Mouse (Mus musculus) stomach, embryonic 15.5 days (tissue): ENCODE measurements around the gene Gm20388. TPM values are rescaled to one million over a fixed set of nuclear protein-coding genes. Genes with fewer than 3 reads are reported as not detected.
A peak's percentile ranks its signal among the peaks of the same experiment; 100 is the strongest.
"Not testable (repeated sequence)": the region's sequence is repeated elsewhere in the genome, so short reads cannot be mapped to it uniquely, and the experiment has no call there.

Experiments used
- ATAC-seq: fragments of 200-750 bp; cut with Nextera tagmentation; 2 replicates; pipeline ENCODE4 v1.8.0; 2017; ENCODE audit warnings: low read depth, moderate number of reproducible peaks, moderate TSS enrichment; ENCODE audit not compliant: insufficient read depth, low FRiP score
- H3K27ac ChIP-seq: fragments of 300-500 bp; sonication (generic); 2 replicates; pipeline ENCODE4 v1.5.1; 2015; ENCODE audit warnings: mild to moderate bottlenecking, inconsistent platforms
- H3K27me3 ChIP-seq: fragments of 300-500 bp; sonication (generic); replicated peaks from 2 replicates; pipeline ENCODE4 v1.6.1; 2015; ENCODE audit warnings: inconsistent platforms
- H3K36me3 ChIP-seq: fragments of 300-500 bp; sonication (generic); 2 replicates; pipeline ENCODE4 v1.6.1; 2015; ENCODE audit warnings: inconsistent platforms
- H3K4me1 ChIP-seq: fragments of 300-500 bp; sonication (generic); 2 replicates; pipeline ENCODE4 v1.6.1; 2015; ENCODE audit warnings: inconsistent platforms
- H3K4me2 ChIP-seq: fragments of 300-500 bp; sonication (generic); 2 replicates; pipeline ENCODE4 v1.6.1; 2015; ENCODE audit warnings: mild to moderate bottlenecking, inconsistent platforms
- H3K4me3 ChIP-seq: fragments of 300-500 bp; sonication (generic); replicated peaks from 2 replicates; pipeline ENCODE4 v1.5.1; 2015; ENCODE audit warnings: inconsistent platforms
- H3K9ac ChIP-seq: fragments of 300-500 bp; sonication (generic); 2 replicates; pipeline ENCODE4 v1.6.1; 2015; ENCODE audit warnings: inconsistent platforms
- H3K9me3 ChIP-seq: fragments of 300-500 bp; sonication (generic); 2 replicates; pipeline ENCODE4 v1.6.1; 2016; ENCODE audit warnings: inconsistent platforms
- WGBS: fragments of 180-500 bp; shearing (Covaris S2); methylation state at CpG from one replicate; pipeline ENCODE4 v1.1.7; 2015; 5-methylcytosine and 5-hydroxymethylcytosine counted together
- polyA plus RNA-seq: library from polyadenylated mRNA; unstranded; fragments of >200 nt; fragmentation: Nextera tagmentation; extraction: Ambion mirVana; gene quantifications from 2 replicates; pipeline ENCODE4 v1.2.1, GENCODE M21; 2015

Gene Gm20388
- polyA plus RNA-seq, 1 experiment from 2014 or later = not detected

DNA sequence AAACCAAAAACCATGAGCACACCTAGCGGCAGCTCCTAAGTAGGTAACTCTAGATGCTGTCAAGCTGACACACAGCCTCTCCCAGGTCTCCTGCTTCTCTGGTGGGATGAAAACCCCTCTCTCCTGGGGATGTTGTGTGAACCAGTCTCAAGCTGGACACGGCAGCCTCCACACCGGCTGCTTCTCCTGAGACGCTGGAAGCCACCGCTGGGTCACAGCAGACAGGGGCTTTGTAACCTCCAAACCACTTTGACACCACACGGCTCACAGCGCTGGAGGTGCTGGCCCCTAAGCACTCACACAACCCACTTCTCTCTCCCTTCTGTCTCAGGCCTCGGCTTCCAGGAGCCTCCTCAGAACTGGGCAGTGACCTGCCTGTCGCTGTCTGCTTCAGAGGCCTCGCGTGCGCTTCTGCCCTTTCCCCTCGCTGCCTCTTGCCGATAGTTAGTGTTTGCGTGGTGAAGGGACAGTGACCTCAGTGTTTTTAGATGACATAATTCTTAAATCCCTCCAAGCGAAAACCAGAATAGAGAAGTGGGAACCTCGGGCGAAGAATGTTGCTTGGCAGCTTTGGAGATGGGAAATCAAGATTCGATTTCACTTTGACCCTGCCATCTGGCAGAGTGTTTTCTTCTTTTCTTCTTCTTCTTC lies 809.1 kb downstream of the Gm20388 start:
- H3K4me2 ChIP-seq = no peak overlapping the region
- no peaks in the 10 kb centered on the region for H3K9me3 ChIP-seq
- H3K27ac ChIP-seq = no peak overlapping the region
- 57% methylated on average over 19 of the region's 19 CpGs for WGBS
- no peak overlapping the region for H3K9ac ChIP-seq
- no peak overlapping the region for H3K4me3 ChIP-seq
- H3K4me1 ChIP-seq = no peaks in the 10 kb centered on the region; the same call in 1 of the 2 replicates
- no peaks in the 10 kb centered on the region for H3K27me3 ChIP-seq
- no peak for ATAC-seq
- no peaks in the 10 kb centered on the region for H3K36me3 ChIP-seq

DNA sequence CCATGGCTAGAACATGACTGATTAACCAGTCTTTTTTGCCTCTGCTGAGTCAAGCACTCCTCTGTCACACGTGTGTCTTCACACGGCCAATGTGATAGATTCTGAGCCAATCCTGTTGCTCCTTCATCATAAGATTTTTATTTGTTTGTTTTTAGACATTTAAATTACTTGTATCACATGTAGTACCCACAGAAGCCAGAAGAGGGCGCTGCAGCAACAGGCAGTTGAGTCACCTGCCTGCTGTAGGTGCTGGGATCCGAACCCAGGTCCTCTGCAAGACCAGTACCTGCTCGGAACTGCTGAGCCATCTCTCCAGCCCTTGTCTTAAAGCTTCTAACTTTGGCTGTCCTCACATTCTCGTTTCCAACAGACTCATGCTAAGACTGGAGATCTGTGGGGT lies 812.4 kb downstream of the Gm20388 start:
- no peak for ATAC-seq
- no peak overlapping the region for H3K4me3 ChIP-seq
- H3K27me3 ChIP-seq = no peaks in the 10 kb centered on the region
- no peaks in the 10 kb centered on the region for H3K9me3 ChIP-seq
- no peak overlapping the region for H3K9ac ChIP-seq
- peaks cover 4% of the 10 kb centered on the region; the same call in 1 of the 2 replicates for H3K4me1 ChIP-seq
- no peak overlapping the region for H3K4me2 ChIP-seq
- no peaks in the 10 kb centered on the region for H3K36me3 ChIP-seq
- WGBS = 68% methylated on average over 6 of the region's 6 CpGs
- no peak overlapping the region for H3K27ac ChIP-seq

GRCm38 (mm10) chr8:120724096-120724495 lies 813.5 kb downstream of the Gm20388 start:
- not testable (repeated sequence) for H3K4me2 ChIP-seq, H3K4me1 ChIP-seq, H3K36me3 ChIP-seq, H3K27me3 ChIP-seq, H3K4me3 ChIP-seq, ATAC-seq, H3K27ac ChIP-seq, H3K9me3 ChIP-seq, H3K9ac ChIP-seq
- WGBS = 85% methylated on average over 4 of the region's 4 CpGs

GRCm38 (mm10) chr8:120724816-120725575 lies 814.4 kb downstream of the Gm20388 start:
- Histone ChIP-seq H3K36me3 (no peaks in the 10 kb centered on the region), H3K4me1 (0 out of 2 replicates have a peak, but pooled peaks cover 4% of the 10 kb centered on the region), H3K4me3 (no peak overlapping the region), H3K27me3 (no peaks in the 10 kb centered on the region), H3K9ac (no peak overlapping the region), H3K4me2 (no peak overlapping the region), H3K9me3 (no peaks in the 10 kb centered on the region), H3K27ac (no peak overlapping the region)
- 55% methylated on average over 17 of the region's 17 CpGs for WGBS
- ATAC-seq = no peak

DNA sequence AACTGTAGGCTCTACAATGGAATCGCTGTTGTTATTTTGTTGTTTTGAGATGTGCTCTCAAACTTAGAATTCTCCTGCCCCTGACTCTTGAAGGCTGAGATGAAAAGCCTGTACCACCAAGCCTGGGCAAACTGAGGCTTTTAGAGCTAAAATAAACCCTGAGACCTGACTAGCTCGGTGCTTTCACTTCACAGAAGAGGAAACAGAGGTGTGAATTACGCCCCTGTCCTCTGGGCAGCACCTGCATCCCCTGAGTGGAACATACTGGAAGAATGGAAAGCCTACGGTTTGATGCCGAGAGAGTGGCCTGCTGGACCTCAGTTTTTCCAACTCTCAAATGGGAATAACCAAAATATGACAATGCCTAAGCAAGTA lies 814.9 kb downstream of the Gm20388 start:
- 76% methylated on average over 5 of the region's 5 CpGs for WGBS
- no peak overlapping the region for H3K4me3 ChIP-seq
- no peaks in the 10 kb centered on the region for H3K36me3 ChIP-seq
- H3K9me3 ChIP-seq = no peaks in the 10 kb centered on the region
- no peak overlapping the region for H3K27ac ChIP-seq
- H3K9ac ChIP-seq = no peak overlapping the region
- peaks cover 9% of the 10 kb centered on the region; the same call in 1 of the 2 replicates for H3K4me1 ChIP-seq
- no peak overlapping the region for H3K4me2 ChIP-seq
- no peaks in the 10 kb centered on the region for H3K27me3 ChIP-seq
- ATAC-seq = no peak

GRCm38 (mm10) chr8:120726051-120726450 lies 815.4 kb downstream of the Gm20388 start:
- Histone ChIP-seq H3K36me3 (no peaks in the 10 kb centered on the region), H3K9ac (no peak overlapping the region), H3K4me3 (no peak overlapping the region), H3K4me2 (no peak overlapping the region), H3K9me3 (no peaks in the 10 kb centered on the region), H3K27me3 (no peaks in the 10 kb centered on the region), H3K27ac (no peak overlapping the region), H3K4me1 (peaks cover 10% of the 10 kb centered on the region; the same call in 1 of the 2 replicates)
- WGBS = 64% methylated on average over 5 of the region's 5 CpGs
- no peak for ATAC-seq

DNA sequence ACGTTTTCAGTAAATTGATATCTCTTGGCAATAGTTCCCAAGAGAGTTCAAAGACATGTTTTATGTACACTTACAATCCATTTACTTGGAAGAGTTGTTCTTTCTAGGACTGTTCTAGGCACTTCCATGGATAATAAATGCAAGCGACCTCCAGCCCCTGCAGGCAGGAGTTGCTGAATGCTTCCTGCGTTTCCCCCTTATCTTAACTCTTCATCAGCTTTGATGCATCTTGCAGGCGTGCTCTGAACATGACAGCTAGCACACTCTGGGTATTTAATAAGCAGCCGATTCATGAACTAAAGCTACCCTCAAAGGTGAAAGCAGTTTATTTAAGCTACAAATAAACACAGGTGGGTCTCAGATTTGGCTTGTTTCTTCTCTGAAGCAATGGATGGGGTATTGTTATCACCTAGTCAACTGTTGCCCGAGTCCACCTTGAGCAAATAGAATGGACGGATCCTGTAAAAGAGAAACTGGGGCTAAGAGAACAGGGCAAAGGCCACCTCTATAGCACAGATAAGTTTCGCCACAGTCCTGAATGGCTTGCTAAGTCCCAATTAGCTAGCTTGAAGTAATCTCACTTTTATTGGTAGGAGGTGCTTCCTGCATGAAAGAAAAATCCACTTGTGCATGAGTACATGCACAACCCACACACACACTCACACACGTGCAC lies 818.0 kb downstream of the Gm20388 start:
- Histone ChIP-seq H3K4me1 (peaks cover 10% of the 10 kb centered on the region; the same call in 1 of the 2 replicates), H3K4me3 (no peak overlapping the region), H3K36me3 (no peaks in the 10 kb centered on the region), H3K27ac (no peak overlapping the region), H3K9me3 (no peaks in the 10 kb centered on the region), H3K4me2 (no peak overlapping the region), H3K27me3 (no peaks in the 10 kb centered on the region), H3K9ac (no peak overlapping the region)
- WGBS = 35% methylated on average over 9 of the region's 9 CpGs
- peak; percentile 77 for ATAC-seq

- no peak overlapping the region for H3K27ac ChIP-seq
- H3K4me3 ChIP-seq = no peak overlapping the region
- ATAC-seq = no peak
- WGBS = 45% methylated on average over 14 of the region's 14 CpGs
- no peak overlapping the region for H3K9ac ChIP-seq
- H3K36me3 ChIP-seq = no peaks in the 10 kb centered on the region
- H3K27me3 ChIP-seq = peaks cover 19% of the 10 kb centered on the region
- peak overlapping the region; percentile 0; the same call in 1 of the 2 replicates for H3K4me2 ChIP-seq
- H3K9me3 ChIP-seq = no peaks in the 10 kb centered on the region
- peaks cover 11% of the 10 kb centered on the region for H3K4me1 ChIP-seq
Observed at GRCm38 (mm10) chr8:120731582-120731981, 820.9 kb downstream of the Gm20388 start.

DNA sequence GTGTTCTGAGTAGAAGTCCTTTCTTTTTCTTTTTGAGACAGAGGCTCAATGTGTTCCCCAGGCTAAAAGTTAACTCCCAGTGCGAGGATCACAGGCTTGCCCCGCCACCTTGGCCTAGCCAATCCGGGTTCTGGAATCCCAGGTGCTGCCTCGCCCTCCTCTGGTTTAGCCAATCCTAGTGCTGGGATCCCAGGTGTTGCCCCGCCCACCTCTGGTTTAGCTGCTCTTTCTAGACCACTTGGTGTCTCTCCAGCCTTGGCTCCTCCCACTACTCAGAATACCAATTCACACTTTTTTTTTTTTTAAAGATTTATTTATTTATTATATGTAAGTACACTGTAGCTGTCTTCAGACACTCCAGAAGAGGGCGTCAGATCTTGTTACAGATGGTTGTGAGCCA lies 821.4 kb downstream of the Gm20388 start:
- ATAC-seq = no peak
- Histone ChIP-seq H3K4me3 (no peak overlapping the region), H3K4me1 (peaks cover 14% of the 10 kb centered on the region), H3K9me3 (no peaks in the 10 kb centered on the region), H3K4me2 (peak overlapping the region; percentile 0; the same call in 1 of the 2 replicates), H3K36me3 (no peaks in the 10 kb centered on the region), H3K27me3 (peaks cover 21% of the 10 kb centered on the region), H3K27ac (no peak overlapping the region), H3K9ac (no peak overlapping the region)
- 51% methylated on average over 6 of the region's 6 CpGs for WGBS

DNA sequence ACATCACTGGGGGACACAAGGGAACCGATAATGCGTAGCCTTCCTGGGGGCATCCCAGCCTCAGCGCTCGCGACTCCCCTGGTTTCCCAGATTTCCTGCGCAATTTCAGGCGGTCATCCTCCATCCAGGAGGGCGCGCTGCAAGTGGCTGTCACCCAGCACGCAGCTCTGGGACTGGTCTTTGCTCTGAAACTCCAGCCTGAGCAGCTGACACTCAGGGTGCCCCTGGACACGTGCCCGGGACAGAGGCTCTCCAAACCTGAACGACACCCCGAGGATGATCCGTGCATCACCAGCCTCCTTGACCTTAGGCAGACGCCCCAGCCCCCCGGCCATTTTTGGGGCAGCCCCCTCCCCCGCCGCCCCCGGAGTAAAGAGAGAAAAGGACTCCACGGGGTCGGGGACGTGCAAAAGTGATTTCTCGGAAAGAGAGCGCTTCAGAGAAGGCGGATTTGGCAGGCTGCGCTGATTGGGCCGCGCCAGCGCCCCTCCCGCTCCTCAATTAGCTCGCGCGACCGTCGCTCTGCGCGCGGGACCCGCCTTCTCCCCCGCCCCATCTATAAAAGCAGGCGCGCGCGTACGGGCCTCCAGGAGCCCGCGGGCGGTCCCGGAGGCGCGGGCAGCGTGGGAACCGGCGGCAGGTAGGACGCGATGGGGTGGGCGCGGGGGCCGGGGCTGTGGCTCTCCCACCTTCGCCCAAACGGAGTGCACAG lies 825.3 kb downstream of the Gm20388 start, which contains the start of gene Irf8:
Gene Irf8, plus strand, starts transcription at position 589 of the 712 bp plus-strand sequence.
- ATAC-seq = peak; percentile 85

GRCm38 (mm10) chr8:120736486-120736885 lies 825.8 kb downstream of the Gm20388 start:
- H3K36me3 ChIP-seq = no peaks in the 10 kb centered on the region
- H3K9me3 ChIP-seq = no peaks in the 10 kb centered on the region
- H3K4me3 ChIP-seq = peak overlapping the region; percentile 49
- 2% methylated on average over 11 of the region's 11 CpGs for WGBS
- no peak for ATAC-seq
- H3K4me1 ChIP-seq = peaks cover 15% of the 10 kb centered on the region
- peak overlapping the region; percentile 99 for H3K4me2 ChIP-seq
- H3K27me3 ChIP-seq = peaks cover 27% of the 10 kb centered on the region
- no peak overlapping the region for H3K27ac ChIP-seq
- peak overlapping the region; percentile 20; the same call in 1 of the 2 replicates for H3K9ac ChIP-seq

More for the DNA sequence above, 825.3 kb downstream of the Gm20388 start, which contains the start of gene Irf8:
- Histone ChIP-seq H3K9ac (peak within 1 kb of the TSS; percentile 60), H3K27me3 (peaks cover 27% of the 10 kb centered on the region), H3K4me1 (peaks cover 15% of the 10 kb centered on the region), H3K9me3 (no peaks in the 10 kb centered on the region), H3K27ac (no peak within 1 kb of the TSS; the same call in 1 of the 2 replicates), H3K36me3 (no peaks in the 10 kb centered on the region), H3K4me3 (peak within 1 kb of the TSS; percentile 49), H3K4me2 (peak within 1 kb of the TSS; percentile 99)
- under 1% methylated on average over 61 of the region's 62 CpGs for WGBS
